Mouse (Mus musculus) C2C12 (cell line): ENCODE results near the gene D8Ertd738e. TPM values are rescaled to one million over a fixed set of nuclear protein-coding genes. Genes with fewer than 3 reads are reported as not detected.

Experiments used
- H3K27me3 ChIP-seq: one replicate; pipeline ENCODE4 v1.6.1; 2011; ENCODE audit not compliant: control insufficient read depth, insufficient read depth, insufficient read length
- H3K36me3 ChIP-seq: one replicate; pipeline ENCODE4 v1.6.1; 2011; ENCODE audit not compliant: control insufficient read depth, insufficient read depth
- H3K4me3 ChIP-seq: one replicate; pipeline ENCODE4 v1.5.1; 2011; ENCODE audit warnings: mild to moderate bottlenecking, control low read depth; ENCODE audit not compliant: poor library complexity, insufficient read depth, severe bottlenecking
- H3K79me2 ChIP-seq: one replicate; pipeline ENCODE4 v1.6.1; 2011; ENCODE audit not compliant: control insufficient read depth, insufficient read depth
- H3K79me3 ChIP-seq: one replicate; pipeline ENCODE4 v1.6.1; 2011; ENCODE audit warnings: low read depth, control low read depth
- H3ac ChIP-seq: one replicate; pipeline ENCODE3; 2011; ENCODE audit warnings: low read depth; ENCODE audit not compliant: control insufficient read depth, insufficient read length
- CEBPB ChIP-seq: IDR thresholded peaks from one replicate; pipeline ENCODE4 v1.6.1; 2011; ENCODE audit warnings: low read depth, mild to moderate bottlenecking, control low read depth, moderate library complexity
- CTCF ChIP-seq: IDR thresholded peaks from one replicate; pipeline ENCODE4 v1.5.1; 2011; ENCODE audit not compliant: control insufficient read depth, insufficient read depth, insufficient read length
- FOSL1 ChIP-seq: IDR thresholded peaks from one replicate; pipeline ENCODE4 v1.8.0; 2011; ENCODE audit warnings: mild to moderate bottlenecking, low read length; ENCODE audit not compliant: poor library complexity, insufficient read depth, severe bottlenecking
- MAX ChIP-seq: IDR thresholded peaks from one replicate; pipeline ENCODE4 v1.6.1; 2011; ENCODE audit warnings: mild to moderate bottlenecking, control low read depth
- MYOD1 ChIP-seq: IDR thresholded peaks from one replicate; pipeline ENCODE4 v1.6.1; 2011; ENCODE audit warnings: low read depth; ENCODE audit not compliant: control insufficient read depth, insufficient read length
- MYOG ChIP-seq: IDR thresholded peaks from one replicate; pipeline ENCODE4 v1.6.1; 2011; ENCODE audit not compliant: control insufficient read depth, insufficient read length; ENCODE audit errors: extremely low read depth
- USF1 ChIP-seq: IDR thresholded peaks from one replicate; pipeline ENCODE4 v1.6.1; 2011; ENCODE audit warnings: low read depth, mild to moderate bottlenecking, control low read depth, moderate library complexity
- polyA plus RNA-seq: library from polyadenylated mRNA; unstranded; fragments of >200 nt; fragmentation: generic; extraction: Trizol; gene quantifications from one replicate; pipeline ENCODE4 v1.2.1, GENCODE M21; 2012; ENCODE audit warnings: missing spikeins

D8Ertd738e gene
- polyA plus RNA-seq, 1 experiment = 281 TPM

DNA sequence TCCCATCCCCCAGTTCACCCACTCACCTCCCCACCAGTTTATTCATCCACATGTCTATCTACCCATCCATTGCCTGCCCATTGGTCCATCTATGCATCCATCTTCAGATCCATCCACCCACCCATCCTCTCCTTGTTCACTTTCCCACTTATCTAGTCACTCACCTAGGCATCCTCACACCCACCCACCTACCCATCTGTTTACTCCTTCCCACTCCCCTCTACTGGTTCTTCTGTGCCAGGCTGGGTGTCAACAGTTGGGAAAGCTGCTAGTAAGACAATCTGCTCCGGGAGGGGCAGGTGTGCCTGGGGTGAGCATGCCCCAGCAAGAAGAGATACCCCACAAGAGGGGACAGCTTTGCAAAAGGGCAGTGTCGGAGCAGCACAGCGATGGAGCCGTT is 11.6 kb upstream of the D8Ertd738e start:
- Histone ChIP-seq H3K36me3 (peaks cover 39% of the 10 kb centered on the region), H3K79me3 (peaks cover 6% of the 10 kb centered on the region), H3K27me3 (no peaks in the 10 kb centered on the region), H3K4me3 (no peak overlapping the region), H3K79me2 (peaks cover 11% of the 10 kb centered on the region), H3ac (no peak overlapping the region)
- TF ChIP-seq FOSL1 = no peak
- TF ChIP-seq MYOG = no peak
- TF ChIP-seq CTCF = no peak
- TF ChIP-seq CEBPB = no peak

- Histone ChIP-seq H3K36me3 (peaks cover 57% of the 10 kb centered on the region), H3K79me2 (peaks cover 26% of the 10 kb centered on the region), H3ac (peak within 1 kb of the TSS; percentile 95), H3K27me3 (no peaks in the 10 kb centered on the region), H3K4me3 (peak within 1 kb of the TSS; percentile 50), H3K79me3 (peaks cover 14% of the 10 kb centered on the region)
- TF ChIP-seq MAX (peak; percentile 92), USF1 (no peak)
Measured at GRCm38 (mm10) chr8:84256822-84257610, 7.5 kb upstream of the D8Ertd738e start, which contains the start of gene Mri1. Gene Mri1 (minus strand): TSS chr8:84257326.

- H3K4me3 ChIP-seq = peak overlapping the region; percentile 50
- peaks cover 14% of the 10 kb centered on the region for H3K79me3 ChIP-seq
- TF ChIP-seq USF1 = no peak
- H3K79me2 ChIP-seq = peaks cover 26% of the 10 kb centered on the region
- peaks cover 57% of the 10 kb centered on the region for H3K36me3 ChIP-seq
- no peaks in the 10 kb centered on the region for H3K27me3 ChIP-seq
- peak overlapping the region; percentile 95 for H3ac ChIP-seq
Measured at GRCm38 (mm10) chr8:84256458-84256821, 6.9 kb upstream of the D8Ertd738e start.

DNA sequence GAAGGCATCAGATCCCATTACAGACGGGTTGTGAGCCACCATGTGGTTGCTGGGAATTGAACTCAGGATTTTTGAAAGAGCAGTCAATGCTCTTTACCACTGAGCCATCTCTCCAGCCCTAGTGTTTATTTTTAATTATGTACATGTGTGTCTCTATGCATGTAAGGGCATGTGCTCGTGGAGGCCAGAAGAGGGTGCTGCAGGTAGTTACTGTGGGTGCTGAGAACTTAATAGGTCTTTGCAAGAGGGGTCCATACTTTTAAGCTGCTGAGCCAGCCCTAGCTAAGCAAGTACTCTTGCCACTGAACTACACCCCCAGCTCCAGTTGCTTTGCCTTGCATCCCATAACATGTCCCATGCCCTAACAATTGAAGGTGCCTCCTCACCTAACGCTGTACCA is 6.3 kb upstream of the D8Ertd738e start:
- H3K79me2 ChIP-seq = peaks cover 26% of the 10 kb centered on the region
- peaks cover 14% of the 10 kb centered on the region for H3K79me3 ChIP-seq
- H3K27me3 ChIP-seq = no peaks in the 10 kb centered on the region
- no peak overlapping the region for H3K4me3 ChIP-seq
- TF ChIP-seq FOSL1 (no peak), MYOD1 (no peak), CTCF (no peak), CEBPB (no peak), MYOG (no peak), MAX (no peak), USF1 (no peak)
- no peak overlapping the region for H3ac ChIP-seq
- peaks cover 60% of the 10 kb centered on the region for H3K36me3 ChIP-seq

- H3K27me3 ChIP-seq = no peaks in the 10 kb centered on the region
- H3K79me3 ChIP-seq = no peaks in the 10 kb centered on the region
- no peak overlapping the region for H3K4me3 ChIP-seq
- H3ac ChIP-seq = no peak overlapping the region
- TF ChIP-seq MYOG (no peak), MAX (no peak), CEBPB (no peak), CTCF (no peak), USF1 (no peak), MYOD1 (no peak), FOSL1 (no peak)
- peaks cover 14% of the 10 kb centered on the region for H3K36me3 ChIP-seq
- H3K79me2 ChIP-seq = peaks cover 4% of the 10 kb centered on the region
Measured at GRCm38 (mm10) chr8:84241821-84242220, 7.7 kb downstream of the D8Ertd738e start.

- no peaks in the 10 kb centered on the region for H3K27me3 ChIP-seq
- H3K36me3 ChIP-seq = peaks cover 7% of the 10 kb centered on the region
- no peak for TF ChIP-seq USF1
- TF ChIP-seq FOSL1 = no peak
- no peak for TF ChIP-seq MYOD1
- TF ChIP-seq CEBPB = no peak
- no peak for TF ChIP-seq MYOG
- TF ChIP-seq CTCF = no peak
- no peak for TF ChIP-seq MAX
- no peak overlapping the region for H3K4me3 ChIP-seq
- peaks cover 4% of the 10 kb centered on the region for H3K79me2 ChIP-seq
- H3K79me3 ChIP-seq = no peaks in the 10 kb centered on the region
- H3ac ChIP-seq = no peak overlapping the region
Measured at GRCm38 (mm10) chr8:84241167-84241566, 8.4 kb downstream of the D8Ertd738e start.
